Mouse (Mus musculus): ENCODE data around the gene Pgap1. TPM values are rescaled to one million over a fixed set of nuclear protein-coding genes. Genes with fewer than 3 reads are reported as not detected.
A peak's percentile ranks its signal among the peaks of the same experiment; 100 is the strongest.

The Pgap1 gene
- polyA plus RNA-seq, 1 experiment from 2014 or later: 12.5 TPM

- H3K4me2 ChIP-seq (ENCODE audit: low read depth): peak within 1 kb of the TSS; percentile 65
- no peaks in the 10 kb centered on the region for H3K9me3 ChIP-seq (ENCODE audit: control insufficient read depth, low read length)
- H3K4me1 ChIP-seq (ENCODE audit: control insufficient read depth, insufficient read depth, low read length): no peaks in the 10 kb centered on the region; the same call in 1 of the 2 replicates
- no peaks in the 10 kb centered on the region for H3K36me3 ChIP-seq (ENCODE audit: control insufficient read depth, insufficient read depth, low read length)
- DNase-seq (ENCODE audit: low spot score): peak; percentile 87
- H3K4me3 ChIP-seq (ENCODE audit: low read depth, low read length): peak within 1 kb of the TSS; percentile 76
- peak within 1 kb of the TSS; percentile 89 for H3K9ac ChIP-seq (ENCODE audit: low read length)
- no peak within 1 kb of the TSS for H3K27ac ChIP-seq (ENCODE audit: low read depth, low read length)
- H3K27me3 ChIP-seq (ENCODE audit: control insufficient read depth, insufficient read depth, low read length): no peaks in the 10 kb centered on the region
- ATAC-seq (ENCODE audit: insufficient read depth, low FRiP score, low TSS enrichment): peak; percentile 96
- 3% methylated on average over 39 of the region's 39 CpGs for WGBS
These were observed 119.0 kb downstream of the Pgap1 start, which contains the start of gene Gtf3c3 for GRCm38 (mm10) chr1:54438340-54439079. Gene Gtf3c3 (minus strand): TSS chr1:54438971.

Other genes starting within 250 kb of the Pgap1 start
- 32.2 and 32.5 TPM in 2 replicates for gene Gtf3c3, start 118.7 kb downstream of the Pgap1 start, polyA plus RNA-seq (2014; fragmentation: Nextera tagmentation; extraction: Ambion mirVana)

All from neural tube, embryonic 11.5 days (tissue).